Mouse (Mus musculus): ENCODE results near the gene Slc30a10.

DNA sequence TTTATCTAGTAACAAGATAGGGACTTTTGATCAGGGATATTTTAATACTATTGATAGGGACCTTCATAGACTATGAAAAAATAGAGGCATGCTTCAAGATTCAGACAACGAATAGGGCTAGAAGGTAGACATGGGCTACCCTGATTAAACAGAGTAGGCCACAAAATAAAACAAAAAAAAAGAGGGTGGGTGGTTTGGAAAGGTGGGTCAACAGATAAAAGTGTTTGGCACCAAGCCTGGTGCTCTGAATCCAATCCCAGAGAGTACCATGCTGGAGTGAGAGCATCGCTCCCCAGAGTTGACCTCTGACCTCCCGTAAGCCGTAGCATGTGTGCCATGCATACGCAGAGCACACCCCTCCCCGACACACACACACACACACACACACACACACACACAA is 2.2 kb upstream of the Slc30a10 start:
- no peak for TF ChIP-seq CTCF (IDR thresholded peaks at IDR 0.05)
- no peak for TF ChIP-seq EP300 (IDR thresholded peaks at IDR 0.05)
